In the genomic region with DNA sequence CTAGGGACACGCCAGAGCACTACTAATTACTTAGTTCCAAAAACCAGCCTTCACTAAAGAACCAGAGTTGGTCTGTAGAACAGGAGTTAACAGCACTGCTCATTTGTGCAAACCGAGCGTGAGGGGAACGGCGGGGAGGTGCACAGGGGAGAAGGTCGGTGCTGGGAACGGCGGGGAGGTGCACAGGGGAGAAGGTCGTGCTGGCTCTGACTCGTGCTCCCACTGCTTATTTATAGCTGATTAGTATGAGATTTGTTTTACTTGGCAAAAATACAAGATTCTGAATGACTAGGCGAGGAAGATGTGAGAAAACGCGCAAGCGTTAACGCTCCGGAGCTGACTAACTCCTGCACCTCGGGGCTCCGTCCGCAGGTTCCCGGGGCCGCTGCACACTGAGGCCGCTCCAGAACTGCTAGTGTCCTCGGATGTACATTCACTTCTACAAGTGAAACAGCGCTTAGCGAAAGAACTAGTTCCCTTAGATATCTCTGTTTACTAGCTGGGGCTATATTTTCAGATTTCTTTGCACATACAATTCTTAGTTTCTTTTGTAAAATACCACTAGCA, we compare ENCODE assay signal across 8 mouse cellular contexts.
DNase-seq lines count a peak whose midpoint lies in the region; ATAC-seq and TF ChIP-seq lines count a peak whose summit lies in the region.
"Had no signal": no experiment of that assay in that cellular context is flagged by ENCODE, and none has a peak within 500 bp of the region (broad histone marks: within the 10 kb centered on the region; RNA-seq: fewer than 3 reads in every experiment).

No protein-coding gene starts in this region.

- no peak for DNase-seq in ES-E14 (ENCODE audit: low read depth, low spot score)
- peak; percentile 68 to 74 for DNase-seq in adrenal gland, postnatal 36 days
- peak; percentile 31 for DNase-seq in kidney, adult 9 months
- no peak for DNase-seq in hindbrain, embryonic 14.5 days (ENCODE audit: low spot score)

- H3K9me3 ChIP-seq in ES-E14 (ENCODE audit: control insufficient read depth, insufficient read depth, low read depth, low read length): no peaks in the 10 kb centered on the region
- H3K9me3 ChIP-seq in hindbrain, embryonic 14.5 days (ENCODE audit: control insufficient read depth, low read length): no peaks in the 10 kb centered on the region
- no peaks in the 10 kb centered on the region for H3K9me3 ChIP-seq in hindbrain, embryonic 12.5 days (replicated peaks)
- H3K9me3 ChIP-seq: embryonic facial prominence, embryonic 13.5 days had no signal

- in situ Hi-C loops in ES-E14 (cut with MboI; ENCODE audit: low sequenced_read_pairs in 2 of 2, unreplicated experiment in 2 of 2): no loop called here

- H3K9ac ChIP-seq in ES-E14 (ENCODE audit: insufficient read depth, low read depth, low read length, poor library complexity, severe bottlenecking): peak overlapping the region; percentile 32; the same call in 1 of the 2 replicates
- H3K9ac ChIP-seq in hindbrain, embryonic 14.5 days: no peak overlapping the region
- H3K9ac ChIP-seq in hindbrain, embryonic 12.5 days: no peak overlapping the region
- H3K9ac ChIP-seq: embryonic facial prominence, embryonic 13.5 days had no signal

- WGBS in olfactory bulb, adult 2 months: 27% methylated on average over 25 of the region's 25 CpGs
- 78% methylated on average over 25 of the region's 25 CpGs for WGBS in hindbrain, embryonic 14.5 days
- 74% methylated on average over 25 of the region's 25 CpGs for WGBS in hindbrain, embryonic 12.5 days

- no peak overlapping the region for H3K27ac ChIP-seq in ES-E14 (ENCODE audit: insufficient read depth, low read depth, low read length, poor library complexity, severe bottlenecking)
- no peak overlapping the region for H3K27ac ChIP-seq in olfactory bulb, adult 2 months (ENCODE audit: insufficient read depth, low read depth, low read length)
- H3K27ac ChIP-seq in hindbrain, embryonic 14.5 days: no peak overlapping the region
- H3K27ac ChIP-seq in hindbrain, embryonic 12.5 days: no peak overlapping the region
- H3K27ac ChIP-seq: embryonic facial prominence, embryonic 13.5 days had no signal

- H3K36me3 ChIP-seq in ES-E14 (ENCODE audit: control insufficient read depth, insufficient read depth, low read length, poor library complexity, severe bottlenecking): peaks cover 4% of the 10 kb centered on the region; the same call in 1 of the 2 replicates
- H3K36me3 ChIP-seq in hindbrain, embryonic 14.5 days (replicated peaks; ENCODE audit: control insufficient read depth, insufficient read depth): peaks cover 4% of the 10 kb centered on the region; the same call in 1 of the 2 replicates
- H3K36me3 ChIP-seq in hindbrain, embryonic 12.5 days: no peaks in the 10 kb centered on the region

- H3K4me3 ChIP-seq in ES-E14 (ENCODE audit: insufficient read depth in 1 of 2, low read depth in 1 of 2, low read length in 2 of 2, poor library complexity in 1 of 2, severe bottlenecking in 1 of 2): peak overlapping the region; percentile 14 to 43; a peak in 2 of 4 replicates
- peak overlapping the region; percentile 4; the same call in 1 of the 2 replicates for H3K4me3 ChIP-seq in olfactory bulb, adult 2 months (ENCODE audit: insufficient read depth, low read depth, low read length)
- H3K4me3 ChIP-seq in hindbrain, embryonic 14.5 days (replicated peaks; ENCODE audit: low read length): no peak overlapping the region
- H3K4me3 ChIP-seq in hindbrain, embryonic 12.5 days: no peak overlapping the region
- H3K4me3 ChIP-seq: embryonic facial prominence, embryonic 13.5 days had no signal

- ATAC-seq in megakaryocyte progenitor cell, adult 5-6 weeks (replicated peaks; ENCODE audit: poor library complexity): no peak
- ATAC-seq in hindbrain, embryonic 14.5 days (ENCODE audit: low FRiP score): no peak
- no peak for ATAC-seq in hindbrain, embryonic 12.5 days (ENCODE audit: low FRiP score)

- H3K4me2 ChIP-seq in hindbrain, embryonic 14.5 days (replicated peaks): no peak overlapping the region
- no peak overlapping the region for H3K4me2 ChIP-seq in hindbrain, embryonic 12.5 days (replicated peaks)
- H3K4me2 ChIP-seq: embryonic facial prominence, embryonic 13.5 days had no signal

- H3K4me1 ChIP-seq in ES-E14 (ENCODE audit: control insufficient read depth in 2 of 2, insufficient read depth in 2 of 2, low read length in 2 of 2, poor library complexity in 1 of 2): peaks cover 0 to 1% of the 10 kb centered on the region in 2 experiments; a peak in 1 of 4 replicates
- peaks cover 12% of the 10 kb centered on the region for H3K4me1 ChIP-seq in olfactory bulb, adult 2 months (ENCODE audit: control insufficient read depth, insufficient read depth, low read length)
- no peaks in the 10 kb centered on the region for H3K4me1 ChIP-seq in hindbrain, embryonic 14.5 days (replicated peaks; ENCODE audit: control insufficient read depth, insufficient read depth, low read length)
- no peaks in the 10 kb centered on the region for H3K4me1 ChIP-seq in hindbrain, embryonic 12.5 days
- H3K4me1 ChIP-seq: embryonic facial prominence, embryonic 13.5 days had no signal

- TF ChIP-seq POLR2A in olfactory bulb, adult 2 months (IDR thresholded peaks at IDR 0.05; ENCODE audit: insufficient read depth, low read depth, low read length): no peak

- no peaks in the 10 kb centered on the region for H3K27me3 ChIP-seq in hindbrain, embryonic 14.5 days (ENCODE audit: control insufficient read depth, insufficient read depth, low read length)
- H3K27me3 ChIP-seq in hindbrain, embryonic 12.5 days: no peaks in the 10 kb centered on the region
- H3K27me3 ChIP-seq: embryonic facial prominence, embryonic 13.5 days had no signal

- no peak for TF ChIP-seq CTCF in olfactory bulb, adult 2 months (IDR thresholded peaks at IDR 0.05; ENCODE audit: insufficient read depth, low read depth, low read length)

TF ChIP-seq in ES-E14, 5 proteins besides CTCF, POLR2A, EP300 and RAD21:
- TF ChIP-seq HCFC1 (IDR thresholded peaks at IDR 0.05; ENCODE audit: borderline replicate concordance, insufficient read depth, low read length) (no peak), CHD2 (IDR thresholded peaks at IDR 0.05; ENCODE audit: low read depth, low read length) (no peak), ZNF384 (IDR thresholded peaks at IDR 0.05; ENCODE audit: low read depth, low read length) (no peak), ZC3H11A (IDR thresholded peaks at IDR 0.05; ENCODE audit: borderline replicate concordance, low read depth, low read length) (no peak), MAFK (IDR thresholded peaks at IDR 0.05; ENCODE audit: insufficient read depth, low read depth, low read length) (no peak)

Comparison
In these comparisons a context has a peak if more than half of its experiments do, and no peak if none do; other contexts are left out.
1. DNase-seq: peak in adrenal gland, postnatal 36 days (2 of 2) and kidney, adult 9 months (single experiment); none in ES-E14 (single experiment) and hindbrain, embryonic 14.5 days (single experiment).
2. H3K4me3 ChIP-seq: peak in ES-E14 (2 of 2) and olfactory bulb, adult 2 months (single experiment); none in hindbrain, embryonic 14.5 days (single experiment) and hindbrain, embryonic 12.5 days (single experiment).